Mouse (Mus musculus) ES-E14 (cell line): ENCODE data around the gene Tmem201.

Source experiments
- HCFC1 ChIP-seq: IDR thresholded peaks from 2 replicates; pipeline ENCODE4 v1.6.1; 2012; ENCODE audit warnings: low read length, inconsistent platforms, borderline replicate concordance; ENCODE audit not compliant: insufficient read depth
- ZC3H11A ChIP-seq: IDR thresholded peaks from 2 replicates; pipeline ENCODE4 v1.6.1; 2012; ENCODE audit warnings: low read depth, mild to moderate bottlenecking, inconsistent platforms, low read length, borderline replicate concordance

- TF ChIP-seq ZC3H11A (no peak), HCFC1 (no peak)
These were observed 31.9 kb downstream of the Tmem201 start for GRCm38 (mm10) chr4:149705941-149706340.
